In genomic region chr2:48318384-48319030, GRCm38 (mm10) we compare ENCODE assay signal across 11 mouse cellular contexts.
A peak's percentile ranks its signal among the peaks of the same experiment; 100 is the strongest.
DNase-seq lines count a peak whose midpoint lies in the region; ATAC-seq and TF ChIP-seq lines count a peak whose summit lies in the region.
"Had no signal": no experiment of that assay in that cellular context is flagged by ENCODE, and none has a peak within 500 bp of the region (broad histone marks: within the 10 kb centered on the region; RNA-seq: fewer than 3 reads in every experiment).

No protein-coding gene starts in this region.

- H3K9ac ChIP-seq in stomach, embryonic 14.5 days (replicated peaks; ENCODE audit: low read depth, low read length), result no peak overlapping the region
- no peak overlapping the region for H3K9ac ChIP-seq in stomach, postnatal 0 days (ENCODE audit: low read length)
- no peak overlapping the region for H3K9ac ChIP-seq in limb, embryonic 15.5 days
- H3K9ac ChIP-seq in heart, adult 2 months (ENCODE audit: low read depth, low read length), result no peak overlapping the region

- no peak overlapping the region for H3K27ac ChIP-seq in stomach, embryonic 14.5 days (ENCODE audit: low read length)
- no peak overlapping the region for H3K27ac ChIP-seq in stomach, postnatal 0 days (replicated peaks)
- peak overlapping the region; percentile 43; the same call in 1 of the 2 replicates for H3K27ac ChIP-seq in limb, embryonic 15.5 days
- H3K27ac ChIP-seq in heart, adult 2 months, result no peak overlapping the region

- no peaks in the 10 kb centered on the region for H3K9me3 ChIP-seq in stomach, embryonic 14.5 days (ENCODE audit: control insufficient read depth, low read depth, low read length)
- H3K9me3 ChIP-seq in stomach, postnatal 0 days (ENCODE audit: control insufficient read depth, low read length), result no peaks in the 10 kb centered on the region
- H3K9me3 ChIP-seq in limb, embryonic 15.5 days, result no peaks in the 10 kb centered on the region

- H3K79me2 ChIP-seq in heart, adult 2 months (replicated peaks; ENCODE audit: control insufficient read depth, insufficient read depth, low read length), result no peaks in the 10 kb centered on the region

- no peak for TF ChIP-seq POLR2A in heart, adult 2 months (IDR thresholded peaks at IDR 0.05; ENCODE audit: insufficient read depth, low read depth, low read length)

- DNase-seq in cerebellum, adult 9-10 months, result no peak
- DNase-seq in stomach, postnatal 0 days (ENCODE audit: low spot score), result no peak
- DNase-seq in thymus, postnatal 14 days, result no peak
- no peak for DNase-seq in heart, adult 2 months
- DNase-seq: kidney, postnatal 10 days; liver; thymus, postnatal 4 days had no signal

- no peak overlapping the region for H3K4me3 ChIP-seq in stomach, embryonic 14.5 days (ENCODE audit: low read depth, low read length)
- no peak overlapping the region for H3K4me3 ChIP-seq in stomach, postnatal 0 days (ENCODE audit: low read depth, low read length)
- H3K4me3 ChIP-seq in limb, embryonic 15.5 days, result no peak overlapping the region
- H3K4me3 ChIP-seq in heart, adult 2 months, result no peak overlapping the region

- no peak for TF ChIP-seq EP300 in stomach, postnatal 0 days (optimal IDR thresholded peaks at IDR 0.05)
- no peak for TF ChIP-seq EP300 in heart, adult 2 months (IDR thresholded peaks at IDR 0.05; ENCODE audit: insufficient read depth, low read depth, low read length)

- no peak overlapping the region for H3K4me2 ChIP-seq in stomach, embryonic 14.5 days (replicated peaks; ENCODE audit: low read depth, low read length)
- no peak overlapping the region for H3K4me2 ChIP-seq in stomach, postnatal 0 days (replicated peaks; ENCODE audit: low read depth)
- H3K4me2 ChIP-seq in limb, embryonic 15.5 days, result no peak overlapping the region

- no peaks in the 10 kb centered on the region for H3K36me3 ChIP-seq in stomach, embryonic 14.5 days (ENCODE audit: control insufficient read depth, insufficient read depth, low read length)
- H3K36me3 ChIP-seq in stomach, postnatal 0 days (ENCODE audit: control insufficient read depth, insufficient read depth, low read length), result no peaks in the 10 kb centered on the region
- no peaks in the 10 kb centered on the region for H3K36me3 ChIP-seq in limb, embryonic 15.5 days
- no peaks in the 10 kb centered on the region for H3K36me3 ChIP-seq in heart, adult 2 months (ENCODE audit: control insufficient read depth, insufficient read depth, low read length)

- 15% methylated on average over 8 of the region's 8 CpGs for WGBS in stomach, embryonic 14.5 days
- WGBS in stomach, postnatal 0 days, result 34% methylated on average over 8 of the region's 8 CpGs
- WGBS in limb, embryonic 15.5 days, result 19% methylated on average over 8 of the region's 8 CpGs
- WGBS in heart, adult 2 months, result 69% methylated on average over 8 of the region's 8 CpGs

- no peak for TF ChIP-seq CTCF in stomach, postnatal 0 days (IDR thresholded peaks at IDR 0.05; ENCODE audit: low read depth)
- TF ChIP-seq CTCF in heart, adult 2 months (IDR thresholded peaks at IDR 0.05), result no peak

- intact Hi-C loops in heart, adult 2 months (cut with DNase I), result no loop called here

- H3K27me3 ChIP-seq in stomach, embryonic 14.5 days (ENCODE audit: control insufficient read depth, insufficient read depth, low read length), result no peaks in the 10 kb centered on the region
- H3K27me3 ChIP-seq in stomach, postnatal 0 days (ENCODE audit: control insufficient read depth, insufficient read depth, low read length), result no peaks in the 10 kb centered on the region
- H3K27me3 ChIP-seq in limb, embryonic 15.5 days, result no peaks in the 10 kb centered on the region
- H3K27me3 ChIP-seq in heart, adult 2 months (ENCODE audit: control insufficient read depth, insufficient read depth, low read length), result no peaks in the 10 kb centered on the region

- no peaks in the 10 kb centered on the region for H3K4me1 ChIP-seq in stomach, embryonic 14.5 days (ENCODE audit: control insufficient read depth, insufficient read depth, low read length)
- H3K4me1 ChIP-seq in stomach, postnatal 0 days (replicated peaks; ENCODE audit: control insufficient read depth, insufficient read depth), result no peaks in the 10 kb centered on the region
- peaks cover 14% of the 10 kb centered on the region for H3K4me1 ChIP-seq in limb, embryonic 15.5 days
- no peaks in the 10 kb centered on the region for H3K4me1 ChIP-seq in heart, adult 2 months (ENCODE audit: control insufficient read depth, insufficient read depth, low read length)

- ATAC-seq in cerebellum, adult (ENCODE audit: insufficient number of reproducible peaks, low FRiP score, low TSS enrichment), result 0 out of 2 replicates have a peak, but pooled peaks have one; percentile 5
- peak; percentile 53; the same call in 1 of the 2 replicates for ATAC-seq in stomach, embryonic 14.5 days (ENCODE audit: insufficient number of reproducible peaks, insufficient read depth, low FRiP score, low read depth)
- no peak for ATAC-seq in stomach, postnatal 0 days (ENCODE audit: low FRiP score, low TSS enrichment)
- no peak for ATAC-seq in limb, embryonic 15.5 days (ENCODE audit: insufficient number of reproducible peaks, low FRiP score, low TSS enrichment, low read depth)
- ATAC-seq in CD4-positive, CD25-positive, alpha-beta regulatory T cell, adult 4 months, result no peak

Comparison
In these comparisons a context has a peak if more than half of its experiments do, and no peak if none do; other contexts are left out.
1. ATAC-seq: peak in cerebellum, adult (single experiment) and stomach, embryonic 14.5 days (single experiment); none in stomach, postnatal 0 days (single experiment), limb, embryonic 15.5 days (single experiment) and CD4-positive, CD25-positive, alpha-beta regulatory T cell, adult 4 months (single experiment).